ENCODE assay signal across 26 mouse cellular contexts in genomic region chr5:138853349-138853748, GRCm38 (mm10). TPM values are rescaled to one million over a fixed set of nuclear protein-coding genes. Genes with fewer than 3 reads are reported as not detected.
"Had no signal": no experiment of that assay in that cellular context is flagged by ENCODE, and none has a peak within 500 bp of the region (broad histone marks: within the 10 kb centered on the region; RNA-seq: fewer than 3 reads in every experiment).

No protein-coding gene starts in this region.

- H3K27me3 ChIP-seq: liver, embryonic 13.5 days; liver, embryonic 15.5 days; lung, embryonic 15.5 days; midbrain, embryonic 13.5 days; midbrain, embryonic 15.5 days; neural tube, embryonic 12.5 days; stomach, embryonic 15.5 days had no signal

- H3K9ac ChIP-seq: liver, embryonic 13.5 days; liver, embryonic 15.5 days; liver, postnatal 0 days; lung, embryonic 15.5 days; midbrain, embryonic 13.5 days; midbrain, embryonic 15.5 days; neural tube, embryonic 12.5 days; stomach, embryonic 15.5 days had no signal

- H3K36me3 ChIP-seq: liver, embryonic 13.5 days; liver, embryonic 15.5 days; lung, embryonic 15.5 days; midbrain, embryonic 10.5 days; midbrain, embryonic 13.5 days; midbrain, embryonic 15.5 days; neural tube, embryonic 12.5 days; stomach, embryonic 15.5 days had no signal

- H3K4me3 ChIP-seq: liver, embryonic 13.5 days; liver, embryonic 15.5 days; lung, embryonic 15.5 days; midbrain, embryonic 10.5 days; midbrain, embryonic 13.5 days; midbrain, embryonic 15.5 days; neural tube, embryonic 12.5 days; stomach, embryonic 15.5 days had no signal

- H3K4me1 ChIP-seq: liver, embryonic 15.5 days; midbrain, embryonic 13.5 days; midbrain, embryonic 15.5 days; neural tube, embryonic 12.5 days had no signal

- H3K9me3 ChIP-seq: liver, embryonic 13.5 days; liver, embryonic 15.5 days; lung, embryonic 15.5 days; midbrain, embryonic 10.5 days; midbrain, embryonic 13.5 days; midbrain, embryonic 15.5 days; neural tube, embryonic 12.5 days; stomach, embryonic 15.5 days had no signal

- H3K4me2 ChIP-seq: liver, embryonic 13.5 days; liver, embryonic 15.5 days; lung, embryonic 15.5 days; midbrain, embryonic 13.5 days; midbrain, embryonic 15.5 days; neural tube, embryonic 12.5 days; stomach, embryonic 15.5 days had no signal

- ATAC-seq: liver, postnatal 0 days; lung, postnatal 0 days; midbrain, embryonic 13.5 days; midbrain, embryonic 15.5 days had no signal

- H3K27ac ChIP-seq: liver, embryonic 13.5 days; liver, embryonic 15.5 days; lung, embryonic 15.5 days; macrophage; midbrain, embryonic 10.5 days; midbrain, embryonic 13.5 days; midbrain, embryonic 15.5 days; neural tube, embryonic 12.5 days; stomach, embryonic 15.5 days; stomach, postnatal 0 days had no signal

- DNase-seq: liver, embryonic 13.5 days; liver, postnatal 0 days; lung, adult 2 months; lung, postnatal 14 days; lung, postnatal 36 days; right cerebral cortex, postnatal 14 days; thymus, adult 2 months; thymus, postnatal 25 days; thymus, postnatal 4 days had no signal

RNA-seq across cellular contexts. Expression of gene Gm5294, which starts 33.5 kb away (rescaled TPM):
- total RNA-seq: megakaryocyte-erythroid progenitor cell, adult 5-6 weeks; midbrain, postnatal 0 days; monocyte, adult 5-6 weeks; neutrophil, adult 5-6 weeks had no signal
- polyA plus RNA-seq: liver, embryonic 13.5 days; liver, embryonic 15.5 days; liver, postnatal 0 days; lung, adult 2 months; lung, embryonic 15.5 days; lung, postnatal 0 days; macrophage; midbrain, embryonic 10.5 days; midbrain, embryonic 13.5 days; midbrain, embryonic 15.5 days; neural tube, embryonic 12.5 days; neural tube, embryonic 14.5 days; spleen, adult 2 months; stomach, embryonic 15.5 days; stomach, postnatal 0 days; urinary bladder, adult 2 months had no signal
